Mouse (Mus musculus): Measurements from ENCODE around the gene Afdn.
A peak's percentile ranks its signal among the peaks of the same experiment; 100 is the strongest.

Gene Afdn

DNA sequence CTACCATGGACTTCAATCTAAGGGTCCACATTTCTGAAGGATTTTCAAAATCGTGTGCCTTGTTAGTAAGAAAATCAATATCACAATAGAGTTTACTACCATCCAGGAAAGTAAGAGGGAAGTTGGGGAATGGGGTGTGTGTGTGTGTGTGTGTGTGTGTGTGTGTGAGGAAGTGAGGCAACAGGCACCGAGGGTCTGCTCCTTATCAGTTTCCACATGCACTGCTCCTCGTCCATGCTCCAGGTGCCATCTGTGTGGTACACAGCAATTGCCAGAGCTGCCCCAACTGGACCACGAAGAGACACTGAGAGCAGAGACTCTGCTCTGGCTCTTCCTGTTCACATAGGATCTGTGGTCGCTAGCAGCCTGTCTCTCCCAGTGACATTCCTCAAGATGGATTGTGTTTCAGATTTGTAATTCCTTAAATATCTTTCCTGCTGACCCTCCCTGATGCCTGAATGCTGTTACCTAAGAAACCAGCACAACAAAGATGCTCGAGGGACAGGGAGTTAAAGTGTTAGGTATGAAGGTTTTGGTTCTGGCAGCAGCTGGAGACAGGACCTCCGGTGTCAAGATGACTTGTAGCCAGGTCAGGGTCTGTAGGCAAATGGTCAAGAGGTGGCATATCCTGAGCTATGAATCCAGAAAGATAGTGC, 22.1 kb upstream of the Afdn start:
- DNase-seq (ENCODE audit: inconsistent age in 2 of 2, low spot score in 1 of 2) = no peak

DNA sequence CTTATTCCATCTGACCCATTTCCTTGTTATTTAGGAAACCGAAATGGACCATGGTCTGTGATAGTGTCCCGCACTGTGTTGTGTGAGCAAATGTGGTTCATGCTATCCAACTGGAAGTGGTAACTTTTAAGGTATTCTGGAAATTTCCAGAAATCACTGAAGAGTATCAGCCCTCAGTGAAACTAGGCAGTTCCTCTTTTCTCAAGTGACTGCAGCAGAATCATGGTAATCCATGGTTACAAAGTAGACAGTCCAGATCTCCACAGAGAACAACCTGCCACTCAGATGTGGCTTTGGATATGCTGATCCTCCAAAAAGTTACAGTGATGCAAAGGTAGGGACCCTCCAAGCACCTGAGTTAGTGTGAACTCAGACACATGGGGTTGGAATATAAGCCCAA, 21.4 kb upstream of the Afdn start:
- DNase-seq (ENCODE audit: inconsistent age in 2 of 2, low spot score in 1 of 2) = no peak

DNA sequence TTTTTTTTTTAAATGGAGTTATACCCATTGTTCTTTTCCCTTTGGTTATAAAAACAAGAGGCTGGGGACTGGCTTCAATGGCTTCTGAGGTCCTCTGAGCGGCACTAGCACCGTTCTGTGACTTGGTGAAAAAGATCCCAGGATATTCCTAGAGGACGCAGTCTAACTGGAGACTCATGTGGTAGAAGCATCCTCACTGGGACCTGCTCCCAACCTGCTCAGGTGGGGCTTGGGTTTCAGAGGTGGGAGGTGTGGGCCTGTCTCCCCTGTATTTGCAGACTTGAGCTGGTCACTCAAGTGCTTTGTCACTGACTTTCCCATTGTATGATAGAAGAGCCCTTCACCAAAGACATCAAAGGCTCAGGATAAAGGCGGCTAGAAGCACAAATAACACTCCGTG, 20.4 kb upstream of the Afdn start:
- DNase-seq (ENCODE audit: inconsistent age in 2 of 2, low spot score in 1 of 2) = no peak

DNA sequence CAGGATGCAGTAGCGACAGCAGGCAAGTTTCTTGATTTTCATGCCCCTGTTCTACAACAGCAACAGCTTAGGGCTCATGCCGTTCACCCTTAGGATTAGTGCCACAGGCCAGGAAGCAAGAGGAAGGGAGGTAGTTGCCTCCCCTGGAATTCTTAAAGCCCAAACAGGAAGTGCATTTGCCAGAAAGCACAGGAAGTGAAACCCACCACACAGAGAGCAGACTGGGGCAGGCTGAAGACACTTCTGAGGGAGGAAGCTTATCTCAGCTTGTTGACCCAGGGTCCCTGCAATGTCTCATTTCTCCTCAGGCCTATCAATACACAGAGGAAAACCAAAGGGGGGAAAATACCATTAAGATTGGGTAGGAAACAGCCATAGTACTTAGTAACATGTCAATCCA, 19.5 kb upstream of the Afdn start:
- DNase-seq (ENCODE audit: inconsistent age in 2 of 2, low spot score in 1 of 2) = peak in 1 of 2 experiments; percentile 31

DNA sequence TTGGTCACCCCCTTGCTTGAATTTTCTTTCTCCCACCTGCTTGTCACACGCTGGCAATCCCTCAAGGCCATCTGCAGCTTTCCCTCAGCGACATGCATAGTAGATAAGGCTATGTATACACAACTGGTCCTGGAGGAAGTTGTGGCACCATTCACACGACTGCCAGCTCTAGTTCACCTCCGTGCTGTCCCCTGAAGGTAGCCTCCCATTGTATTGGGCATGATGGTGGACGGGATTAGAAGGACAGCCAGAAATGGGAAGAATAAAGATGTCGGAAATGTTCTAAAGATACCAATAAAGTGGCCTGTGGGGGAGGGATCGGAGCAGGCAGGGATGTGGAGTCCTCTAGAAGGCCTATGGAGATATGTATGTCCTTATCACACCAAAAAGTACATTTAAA, 18.7 kb upstream of the Afdn start:
- no peak for DNase-seq (ENCODE audit: inconsistent age in 2 of 2, low spot score in 1 of 2)

DNA sequence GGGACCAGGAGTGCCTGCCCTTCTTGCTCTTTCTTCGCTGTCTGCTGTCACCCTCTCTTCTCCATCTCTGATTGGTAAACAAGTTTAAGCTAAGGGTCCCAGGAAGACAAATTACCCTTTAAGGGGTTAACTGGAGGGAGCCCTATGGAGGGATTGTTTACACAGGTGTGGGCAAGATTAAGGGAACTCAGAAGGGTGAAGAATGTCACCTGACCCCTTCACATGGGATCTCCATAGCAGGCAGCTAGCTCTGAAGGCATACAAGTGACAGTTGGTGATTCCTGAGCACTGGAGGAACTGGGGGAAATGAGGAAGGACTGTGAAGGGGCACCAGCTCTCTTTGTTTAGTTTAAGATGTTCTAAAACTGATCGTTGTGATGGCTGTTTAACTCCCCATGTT, 18.0 kb upstream of the Afdn start:
- peak in 1 of 2 experiments; percentile 2 for DNase-seq (ENCODE audit: inconsistent age in 2 of 2, low spot score in 1 of 2)

DNA sequence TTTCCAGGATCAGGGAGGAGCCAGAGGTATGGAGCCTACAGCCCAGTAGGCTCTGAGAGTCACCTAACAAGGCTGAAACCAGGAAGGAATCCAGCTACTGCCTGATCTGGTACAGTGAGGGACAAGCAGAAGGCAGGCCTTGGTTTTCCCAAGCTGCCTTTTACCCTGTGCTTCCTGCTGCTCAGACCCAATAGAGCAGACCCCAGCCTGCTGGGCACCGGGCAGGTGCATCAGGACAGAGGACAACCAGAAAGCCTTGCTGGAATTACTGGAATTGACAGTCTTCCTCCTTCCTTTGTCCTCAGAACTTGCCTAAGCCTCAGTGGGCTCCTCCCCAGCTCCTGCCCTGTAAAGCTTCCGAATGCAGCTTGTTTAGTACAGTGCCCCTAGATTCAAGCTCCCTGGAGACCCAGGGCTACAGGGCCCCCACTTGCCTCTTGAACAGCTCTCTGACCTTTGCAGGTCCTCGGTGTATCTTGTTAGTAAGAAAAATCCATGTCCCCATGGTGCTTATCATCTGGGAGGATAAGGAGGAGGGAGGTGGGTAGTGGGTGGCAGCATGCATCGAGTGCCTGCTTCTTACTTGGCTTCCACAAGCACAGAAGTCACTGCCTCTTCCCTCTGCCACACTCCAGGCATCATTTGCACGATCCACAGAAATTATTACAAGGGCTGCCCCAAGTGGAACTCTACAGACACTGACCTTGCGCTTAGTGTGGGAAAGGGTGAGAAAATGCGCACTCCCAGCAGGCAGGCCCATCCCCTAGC, 17.2 kb upstream of the Afdn start:
- DNase-seq (ENCODE audit: inconsistent age in 2 of 2, low spot score in 1 of 2) = no peak

DNA sequence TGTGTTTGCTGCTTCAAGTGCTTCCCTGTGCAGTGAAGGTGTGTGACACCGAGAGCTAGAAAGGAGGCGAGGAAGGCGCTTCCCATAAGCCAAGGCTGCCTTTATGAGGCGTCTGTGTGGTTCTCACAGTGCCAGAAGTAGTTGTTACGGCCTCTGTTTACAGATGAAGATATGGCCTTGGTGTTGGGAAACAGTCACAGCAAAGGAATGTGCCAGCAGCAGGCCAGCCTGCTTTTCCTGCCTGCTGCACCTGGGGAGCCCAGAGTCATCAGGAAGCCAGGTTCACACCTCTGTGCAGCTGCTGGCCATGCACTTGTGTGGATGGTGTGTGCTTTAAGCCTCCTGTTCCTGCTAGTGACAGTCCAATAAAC, 16.6 kb upstream of the Afdn start:
- peak in 1 of 2 experiments; percentile 73 for DNase-seq (ENCODE audit: inconsistent age in 2 of 2, low spot score in 1 of 2)

DNA sequence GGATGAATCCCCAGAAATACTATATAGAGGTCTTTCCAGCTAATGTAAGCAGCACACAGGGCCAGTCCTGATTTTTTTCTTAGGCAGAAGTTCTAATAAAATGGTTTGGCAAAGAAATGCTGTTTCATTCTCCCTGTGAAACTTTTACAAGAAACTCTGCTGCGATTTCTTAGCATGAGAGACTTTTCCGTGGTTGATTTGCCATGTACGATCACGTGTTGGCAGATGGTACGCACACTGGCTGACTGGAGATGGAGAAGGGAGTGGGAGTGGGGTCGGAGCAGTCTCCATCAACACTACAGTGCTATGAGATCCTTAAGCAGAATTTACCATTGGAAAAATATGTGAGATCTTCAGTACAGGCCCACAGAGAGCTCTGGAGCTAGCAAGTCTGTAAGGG, 16.1 kb upstream of the Afdn start:
- no peak for DNase-seq (ENCODE audit: inconsistent age in 2 of 2, low spot score in 1 of 2)

DNA sequence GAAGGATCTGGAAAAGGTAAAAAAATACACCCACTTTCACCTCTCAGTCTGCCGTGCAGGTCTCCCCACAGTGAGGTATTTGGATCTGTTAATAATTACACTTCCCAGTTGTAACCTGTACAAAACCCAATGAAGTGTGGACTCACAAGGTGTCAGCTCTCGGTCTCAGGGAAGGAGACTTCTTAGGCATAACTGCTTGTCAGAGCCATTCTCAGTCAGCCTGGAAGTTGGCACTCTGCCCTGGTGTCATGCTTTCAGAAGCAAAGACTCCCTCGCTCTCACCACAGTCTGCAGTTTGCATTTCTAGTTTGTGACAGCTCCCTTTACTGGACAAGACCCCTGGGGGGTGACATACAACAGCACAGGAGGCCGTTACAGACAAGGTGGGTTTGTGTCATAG, 15.5 kb upstream of the Afdn start:
- DNase-seq (ENCODE audit: inconsistent age in 2 of 2, low spot score in 1 of 2) = peak; percentile 50 to 68

DNA sequence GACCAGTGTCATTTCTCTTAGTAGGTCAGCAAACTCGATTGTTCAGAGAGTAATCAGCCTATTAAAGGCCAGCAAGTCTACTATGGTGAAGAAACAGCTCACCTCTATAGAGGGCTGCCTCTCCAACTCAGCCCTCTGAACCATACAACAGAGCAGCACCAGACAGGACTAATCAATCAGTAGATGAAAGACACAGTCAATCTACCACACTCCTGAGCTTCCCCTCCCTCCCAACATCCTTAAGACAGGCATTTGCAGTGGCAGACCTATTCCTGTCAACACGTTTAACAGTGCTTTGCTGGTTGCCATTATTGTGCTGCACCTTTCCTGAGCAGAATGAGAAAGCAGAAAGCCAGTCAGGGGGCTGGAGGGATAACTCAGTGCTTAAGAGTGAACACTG, 15.0 kb upstream of the Afdn start:
- no peak for DNase-seq (ENCODE audit: inconsistent age in 2 of 2, low spot score in 1 of 2)

DNA sequence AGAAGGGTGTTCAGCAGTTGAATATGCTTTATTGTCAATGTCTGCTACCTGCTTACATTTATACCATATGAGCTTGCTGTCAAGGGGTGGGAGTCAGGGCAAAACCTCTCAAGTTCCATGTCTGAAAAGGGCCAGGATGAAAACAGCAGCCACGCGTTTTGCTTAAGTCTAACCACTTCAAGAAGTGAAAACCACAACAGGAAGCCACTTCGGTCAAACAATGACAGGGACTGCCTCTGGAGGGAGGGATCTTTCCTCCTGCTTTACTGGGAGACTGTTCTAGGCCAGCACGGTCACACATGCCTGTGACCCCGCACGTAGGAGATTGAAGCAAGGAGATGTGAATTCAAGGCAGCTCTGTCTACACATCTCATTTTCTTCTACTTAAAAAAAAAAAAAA, 14.0 kb upstream of the Afdn start:
- DNase-seq (ENCODE audit: inconsistent age in 2 of 2, low spot score in 1 of 2) = no peak

DNA sequence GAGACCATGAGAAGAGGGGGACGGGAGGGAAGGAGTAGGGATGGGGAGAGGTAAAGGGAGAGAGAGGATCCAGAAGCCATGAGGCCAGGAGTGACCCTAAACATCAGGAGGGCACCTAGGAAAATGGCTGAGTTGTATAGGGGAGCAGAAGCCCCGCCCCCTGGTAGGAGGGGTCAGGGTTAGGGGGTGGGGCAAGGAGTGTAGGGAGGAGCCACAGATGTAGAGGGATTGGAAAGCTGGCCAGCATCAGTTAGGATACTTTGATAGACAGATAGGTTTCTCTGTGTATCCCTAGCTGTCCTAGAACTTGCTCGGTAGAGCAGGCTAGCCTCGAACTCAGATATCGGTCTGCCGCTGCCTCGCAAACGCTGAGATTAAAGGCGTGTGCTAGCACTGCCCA, 12.7 kb upstream of the Afdn start:
- DNase-seq (ENCODE audit: inconsistent age in 2 of 2, low spot score in 1 of 2) = no peak

DNA sequence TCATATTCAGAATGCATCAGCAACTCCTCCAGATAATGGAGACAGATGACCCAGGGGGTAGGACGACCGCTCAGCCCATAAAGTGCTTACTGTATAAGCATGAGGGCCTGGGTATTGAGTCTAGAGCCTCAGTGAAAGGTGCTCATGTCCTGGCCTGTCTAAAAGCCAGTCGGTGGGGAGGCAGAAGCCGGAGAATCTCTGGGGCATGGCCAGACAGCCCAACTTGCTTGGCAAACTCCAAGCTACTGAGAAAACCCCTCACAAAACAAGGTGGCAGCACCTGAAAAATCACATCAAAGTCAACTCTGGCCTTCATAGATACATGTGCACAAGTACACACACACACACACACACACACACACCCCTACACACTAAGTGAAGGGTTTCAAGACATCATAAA, 11.3 kb upstream of the Afdn start:
- no peak for DNase-seq (ENCODE audit: inconsistent age in 2 of 2, low spot score in 1 of 2)

DNA sequence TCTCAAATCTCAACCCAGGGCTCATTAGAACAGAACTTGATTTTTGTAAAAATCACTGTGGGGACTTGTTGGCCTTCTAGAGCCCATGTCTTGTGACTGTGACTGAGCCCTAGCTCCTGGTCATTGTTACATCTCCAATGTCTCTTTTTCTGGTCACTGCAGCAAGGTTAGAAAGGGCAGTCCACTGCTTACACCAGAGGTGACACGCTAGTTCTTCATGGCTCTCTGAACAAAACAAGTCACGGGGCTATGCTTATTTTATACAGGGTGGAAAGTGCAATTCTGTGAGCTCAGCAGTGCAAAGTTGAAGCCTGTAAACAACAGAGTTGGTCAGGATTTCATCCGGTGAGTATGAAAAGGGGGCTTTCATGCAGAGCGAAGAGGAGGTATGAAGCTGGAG, 6.4 kb upstream of the Afdn start:
- DNase-seq (ENCODE audit: inconsistent age in 2 of 2, low spot score in 1 of 2) = no peak

DNA sequence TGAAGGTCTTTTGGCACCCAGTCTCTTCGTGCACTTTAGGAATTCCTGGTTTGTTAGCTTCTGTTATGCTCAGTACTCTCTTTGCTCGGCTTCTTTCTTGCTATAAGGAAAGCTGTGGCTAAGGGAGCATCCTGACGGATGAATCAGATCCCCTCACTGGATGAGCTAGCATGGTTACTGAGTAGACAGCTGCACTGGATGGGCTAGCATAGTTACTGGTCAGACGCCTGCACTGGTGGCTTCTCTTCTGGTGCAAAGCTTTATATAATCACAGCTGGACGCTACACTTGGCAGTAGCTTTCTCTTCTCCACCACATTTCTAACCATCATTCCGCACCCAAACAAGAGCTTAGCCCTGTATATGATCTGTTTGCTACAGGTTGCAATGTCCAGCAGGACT, 5.4 kb upstream of the Afdn start:
- DNase-seq (ENCODE audit: inconsistent age in 2 of 2, low spot score in 1 of 2) = no peak

DNA sequence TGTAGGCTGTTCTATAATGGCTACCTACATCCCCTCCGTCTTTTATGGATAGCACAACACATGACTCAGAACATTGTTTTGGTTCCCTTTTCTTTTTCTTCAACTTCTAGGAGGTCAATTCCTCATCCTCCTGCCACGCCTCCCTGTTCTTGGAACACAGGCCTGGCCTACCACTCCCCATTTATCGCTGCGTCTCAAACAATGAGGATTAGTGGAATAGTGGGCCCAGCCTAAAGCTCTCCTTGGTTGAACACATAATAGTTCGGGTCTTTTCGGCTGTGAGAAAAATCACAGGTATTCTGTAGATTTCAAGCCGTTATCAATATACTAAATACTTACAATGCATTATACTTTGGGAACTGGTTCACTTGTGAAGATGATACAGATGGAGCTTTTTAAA, 1.8 kb upstream of the Afdn start:
- DNase-seq (ENCODE audit: inconsistent age in 2 of 2, low spot score in 1 of 2) = no peak

DNA sequence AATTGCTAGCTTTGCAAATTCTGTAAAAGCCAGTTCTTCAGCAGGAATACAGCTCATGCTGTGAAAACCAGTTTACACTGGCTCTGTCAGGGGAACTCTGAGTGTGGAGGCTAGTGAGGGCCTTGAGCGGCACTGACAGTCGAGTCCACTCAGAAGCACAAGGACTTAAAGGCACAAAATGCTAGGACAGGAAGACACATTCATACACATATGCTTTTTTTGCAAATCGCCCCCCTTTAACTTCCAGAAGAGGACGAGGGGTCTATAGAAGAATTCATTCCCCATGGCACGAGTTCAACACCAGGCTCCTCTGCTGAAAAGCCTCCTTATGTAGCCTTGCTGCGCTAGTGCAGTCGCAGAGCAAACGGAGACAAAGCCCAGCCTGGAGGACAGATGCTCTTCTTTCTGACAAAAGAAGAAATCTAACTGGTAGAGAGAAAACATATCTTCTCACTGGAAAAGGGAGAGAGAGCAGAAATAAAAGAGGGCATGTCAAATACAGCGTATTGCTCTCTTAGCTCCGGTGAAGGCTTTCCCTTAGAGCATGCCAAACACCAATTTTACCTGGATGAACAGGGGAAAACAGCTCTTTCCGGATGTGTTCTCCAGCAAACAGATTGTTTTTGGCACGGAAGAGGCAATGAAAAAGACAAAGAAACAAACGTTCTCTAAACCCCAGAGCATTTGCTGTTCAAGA, 1.0 kb upstream of the Afdn start:
- peak in 1 of 2 experiments; percentile 37 for DNase-seq (ENCODE audit: inconsistent age in 2 of 2, low spot score in 1 of 2)

DNA sequence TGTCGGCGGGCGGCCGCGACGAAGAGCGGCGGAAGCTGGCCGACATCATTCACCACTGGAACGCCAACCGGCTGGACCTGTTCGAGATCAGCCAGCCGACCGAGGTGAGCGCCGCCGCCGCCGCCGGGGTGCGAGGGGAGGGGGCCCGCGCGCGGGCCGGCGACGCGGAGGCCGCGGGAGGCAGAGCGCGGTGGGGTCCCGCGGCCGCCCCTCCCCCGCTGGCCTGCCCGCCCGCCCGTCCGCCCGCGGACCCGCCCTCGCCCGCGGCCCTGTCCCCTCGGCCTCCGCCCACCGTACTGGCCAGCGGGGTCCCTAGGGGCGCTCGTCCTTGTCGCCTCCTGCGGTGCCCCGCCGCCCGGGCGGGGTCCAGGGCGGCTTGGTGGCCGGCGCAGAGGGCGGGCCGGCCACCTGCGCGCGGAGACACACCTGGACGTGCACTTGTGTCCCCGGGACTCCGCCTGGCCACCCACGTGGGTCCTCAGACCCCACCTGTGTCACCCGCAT, 388 bp downstream of the Afdn start:
- DNase-seq (ENCODE audit: inconsistent age in 2 of 2, low spot score in 1 of 2) = no peak

DNA sequence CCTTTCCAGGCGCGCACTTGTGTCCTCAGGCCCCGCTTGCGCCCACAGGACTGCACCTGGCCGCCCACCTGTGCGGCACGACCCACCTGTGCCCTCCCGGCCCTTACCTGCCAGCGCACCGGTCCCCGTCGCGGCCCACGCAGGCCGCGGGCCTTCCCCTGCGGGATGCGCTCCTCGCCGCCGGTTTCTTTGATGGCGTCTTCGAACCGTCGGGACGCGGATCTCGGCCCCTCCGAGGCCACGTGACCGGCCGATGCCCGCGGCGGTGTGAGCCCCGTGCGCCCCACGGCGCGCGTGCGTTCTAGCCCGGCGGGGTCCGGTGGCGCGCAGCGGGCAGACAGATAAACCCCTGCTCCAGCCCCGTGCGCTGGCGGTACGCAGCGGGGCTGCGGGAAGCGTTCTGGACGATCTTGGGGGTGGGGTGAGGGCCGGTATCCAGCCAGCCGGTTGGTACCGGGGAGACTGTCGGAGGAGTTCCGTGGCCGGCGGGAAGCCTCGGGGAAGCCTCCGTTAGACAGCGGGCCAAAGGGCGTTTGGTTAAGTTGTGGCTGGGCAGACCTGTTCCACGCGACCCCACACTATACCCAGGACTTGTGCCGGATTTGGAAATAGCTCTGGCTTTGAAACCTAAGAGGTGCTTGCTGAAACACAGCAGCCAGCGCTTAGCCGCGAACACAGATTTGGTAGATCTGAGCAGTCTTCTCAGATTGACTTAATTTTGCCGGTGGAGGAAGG, 1.0 kb downstream of the Afdn start, which contains the start of gene Tcte2:
Gene Tcte2 (minus strand): TSS at position 647 of the 735 bp plus-strand sequence.
- peak; percentile 72 to 85 for DNase-seq (ENCODE audit: inconsistent age in 2 of 2, low spot score in 1 of 2)

DNA sequence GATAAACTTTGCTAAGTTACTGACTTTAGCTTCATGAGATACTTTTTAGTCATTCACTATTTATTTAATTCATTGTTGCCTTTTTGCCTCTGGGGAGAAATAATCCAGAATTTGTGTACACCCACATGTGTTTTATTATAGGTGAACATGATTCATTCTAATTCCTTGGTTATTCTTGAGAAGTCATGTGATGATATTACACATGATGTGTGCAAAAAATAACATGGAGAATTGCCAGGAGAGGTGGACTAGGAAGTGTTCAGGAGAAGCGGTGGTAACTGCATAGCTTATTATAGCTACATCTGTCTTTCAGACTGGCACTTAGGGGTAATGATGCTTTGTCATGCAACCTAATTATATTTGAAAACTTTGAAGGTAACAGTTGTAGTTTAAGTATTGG, 3.5 kb downstream of the Afdn start:
- no peak for DNase-seq (ENCODE audit: inconsistent age in 2 of 2, low spot score in 1 of 2)
